Mouse (Mus musculus): ENCODE measurements around the gene Endov. TPM values are rescaled to one million over a fixed set of nuclear protein-coding genes. Genes with fewer than 3 reads are reported as not detected.

The Endov gene
- polyA plus RNA-seq, 1 experiment = 8.7 TPM

- TF ChIP-seq GATA1 (IDR thresholded peaks at IDR 0.05; ENCODE audit: borderline replicate concordance, low read length) = no peak
- TF ChIP-seq FLI1 (IDR thresholded peaks at IDR 0.05; ENCODE audit: low read length) = no peak
These were observed 59.6 kb downstream of the Endov start for GRCm38 (mm10) chr11:119550546-119551335.

DNA sequence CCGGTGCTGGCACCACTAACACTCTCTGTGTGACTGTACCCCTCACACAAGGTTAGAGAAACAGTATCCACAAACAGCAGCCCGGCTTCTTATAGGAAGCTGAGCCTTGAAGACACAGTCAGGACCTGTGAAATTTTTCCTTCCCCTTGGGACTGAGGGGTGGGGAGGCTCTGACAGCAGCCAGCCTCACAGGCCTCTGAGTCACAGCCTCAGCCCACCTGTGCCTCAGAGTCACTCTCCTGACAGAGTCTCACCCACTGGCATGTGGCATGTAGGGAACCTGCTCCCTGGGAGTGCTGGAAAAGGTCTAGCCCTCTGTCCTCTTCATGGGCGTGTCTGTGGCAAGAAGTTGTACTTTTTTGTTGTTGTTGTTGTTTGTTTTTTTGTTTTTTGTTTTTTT lies 60.3 kb downstream of the Endov start:
- Histone ChIP-seq H3K4me3 (replicated peaks) (no peak overlapping the region), H3K4me1 (peaks cover 85% of the 10 kb centered on the region), H3K9me3 (no peaks in the 10 kb centered on the region), H3K36me3 (replicated peaks; ENCODE audit: low read length) (no peaks in the 10 kb centered on the region), H3K27me3 (replicated peaks) (peaks cover 95% of the 10 kb centered on the region)
- TF ChIP-seq GATA1 (IDR thresholded peaks at IDR 0.05; ENCODE audit: borderline replicate concordance, low read length) (no peak), FLI1 (IDR thresholded peaks at IDR 0.05; ENCODE audit: low read length) (no peak)

More at GRCm38 (mm10) chr11:119550546-119551335, 59.6 kb downstream of the Endov start:
- peaks cover 95% of the 10 kb centered on the region for H3K27me3 ChIP-seq (replicated peaks)
- H3K9me3 ChIP-seq = no peaks in the 10 kb centered on the region
- peaks cover 88% of the 10 kb centered on the region for H3K4me1 ChIP-seq
- no peak overlapping the region for H3K4me3 ChIP-seq (replicated peaks)
- no peaks in the 10 kb centered on the region for H3K36me3 ChIP-seq (replicated peaks; ENCODE audit: low read length)

- Histone ChIP-seq H3K9me3 (no peaks in the 10 kb centered on the region), H3K27me3 (replicated peaks) (peaks cover 95% of the 10 kb centered on the region), H3K36me3 (replicated peaks; ENCODE audit: low read length) (no peaks in the 10 kb centered on the region), H3K4me3 (replicated peaks) (peak overlapping the region; percentile 73), H3K4me1 (peaks cover 77% of the 10 kb centered on the region)
- TF ChIP-seq FLI1 (IDR thresholded peaks at IDR 0.05; ENCODE audit: low read length) (peak; percentile 15; the same call in 1 of the 2 replicates), GATA1 (IDR thresholded peaks at IDR 0.05; ENCODE audit: borderline replicate concordance, low read length) (no peak)
These were observed 61.2 kb downstream of the Endov start for GRCm38 (mm10) chr11:119552301-119552700.

- no peaks in the 10 kb centered on the region for H3K36me3 ChIP-seq (replicated peaks; ENCODE audit: low read length)
- H3K4me3 ChIP-seq (replicated peaks) = peak overlapping the region; percentile 73
- H3K4me1 ChIP-seq = peaks cover 68% of the 10 kb centered on the region
- peaks cover 95% of the 10 kb centered on the region for H3K27me3 ChIP-seq (replicated peaks)
- no peaks in the 10 kb centered on the region for H3K9me3 ChIP-seq
- TF ChIP-seq GATA1 (IDR thresholded peaks at IDR 0.05; ENCODE audit: borderline replicate concordance, low read length) (no peak), FLI1 (IDR thresholded peaks at IDR 0.05; ENCODE audit: low read length) (no peak)
These were observed 62.0 kb downstream of the Endov start for GRCm38 (mm10) chr11:119552902-119553802.

GRCm38 (mm10) chr11:119554706-119555105 lies 63.6 kb downstream of the Endov start:
- H3K36me3 ChIP-seq (replicated peaks; ENCODE audit: low read length) = no peaks in the 10 kb centered on the region
- peaks cover 53% of the 10 kb centered on the region for H3K4me1 ChIP-seq
- H3K4me3 ChIP-seq (replicated peaks) = no peak overlapping the region
- TF ChIP-seq GATA1 (IDR thresholded peaks at IDR 0.05; ENCODE audit: borderline replicate concordance, low read length) (no peak), FLI1 (IDR thresholded peaks at IDR 0.05; ENCODE audit: low read length) (no peak)
- H3K9me3 ChIP-seq = no peaks in the 10 kb centered on the region
- H3K27me3 ChIP-seq (replicated peaks) = peaks cover 95% of the 10 kb centered on the region

DNA sequence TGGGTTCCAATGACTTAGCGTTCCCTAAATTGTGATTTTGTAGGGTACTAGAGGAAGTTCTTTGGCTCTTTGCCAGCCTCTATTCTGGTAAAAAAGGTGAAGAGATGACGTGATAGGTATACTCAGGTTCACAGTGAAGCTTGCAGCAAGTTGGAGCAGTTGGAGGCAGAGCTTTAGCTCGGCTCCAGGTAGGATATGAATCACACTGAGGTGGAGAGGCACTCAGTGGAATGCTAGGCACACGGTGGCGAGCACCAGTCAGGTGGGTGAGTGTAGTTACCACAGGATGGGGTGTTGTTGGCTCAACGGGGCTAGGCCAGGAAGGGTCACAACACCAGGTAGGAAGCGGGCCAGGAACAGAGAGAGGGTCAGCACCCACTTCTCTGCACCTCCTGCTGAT lies 64.0 kb downstream of the Endov start:
- Histone ChIP-seq H3K4me1 (peaks cover 48% of the 10 kb centered on the region), H3K27me3 (replicated peaks) (peaks cover 95% of the 10 kb centered on the region), H3K4me3 (replicated peaks) (no peak overlapping the region), H3K9me3 (no peaks in the 10 kb centered on the region), H3K36me3 (replicated peaks; ENCODE audit: low read length) (no peaks in the 10 kb centered on the region)
- TF ChIP-seq FLI1 (IDR thresholded peaks at IDR 0.05; ENCODE audit: low read length) = no peak
- TF ChIP-seq GATA1 (IDR thresholded peaks at IDR 0.05; ENCODE audit: borderline replicate concordance, low read length) = no peak

DNA sequence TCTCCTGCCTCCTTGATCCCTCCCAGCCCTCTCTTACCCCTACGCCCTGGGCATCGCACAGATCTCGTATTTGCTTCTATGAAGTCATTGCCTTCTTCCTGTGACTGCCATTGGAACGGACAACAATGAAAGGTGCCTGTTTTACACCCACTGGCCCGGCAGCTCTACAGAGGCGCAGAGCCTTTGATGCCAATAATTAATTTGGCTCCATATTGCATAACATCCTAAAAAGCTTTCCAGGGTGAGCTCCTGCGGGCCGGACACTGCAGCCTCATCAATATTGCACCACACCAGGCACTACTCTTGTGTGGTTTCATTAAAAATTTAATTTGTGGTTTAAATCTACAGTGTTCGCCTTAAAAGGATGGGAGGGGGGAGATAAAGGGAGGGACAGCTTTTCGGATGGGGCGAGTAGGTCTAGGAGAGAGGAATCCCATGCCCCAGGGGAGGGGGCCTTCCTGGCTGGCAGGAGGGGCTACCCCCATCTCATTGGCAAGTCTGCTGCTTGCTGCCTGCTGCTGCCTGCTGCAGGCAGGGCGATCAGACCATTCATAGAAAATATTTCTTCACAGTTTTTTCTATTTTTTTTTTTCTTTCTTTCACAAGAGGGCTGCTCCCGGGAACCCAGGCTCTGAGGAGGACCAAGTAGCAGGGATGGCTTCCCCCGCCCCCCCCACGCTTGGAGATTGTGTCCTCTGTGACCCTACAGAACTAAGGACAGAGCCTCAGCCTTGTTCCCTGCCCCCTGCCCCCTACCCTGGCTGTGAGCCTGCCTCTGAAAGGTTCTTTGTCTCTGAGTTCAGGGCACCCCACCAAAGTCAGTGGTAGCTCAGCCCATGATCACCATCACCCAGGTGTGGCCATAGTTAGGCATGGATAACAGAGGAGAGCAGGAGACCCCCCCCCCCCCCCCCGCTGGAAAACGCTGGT lies 67.1 kb downstream of the Endov start:
- H3K4me1 ChIP-seq = peaks cover 20% of the 10 kb centered on the region
- H3K9me3 ChIP-seq = no peaks in the 10 kb centered on the region
- H3K4me3 ChIP-seq (replicated peaks) = no peak overlapping the region
- H3K36me3 ChIP-seq (replicated peaks; ENCODE audit: low read length) = no peaks in the 10 kb centered on the region
- peaks cover 96% of the 10 kb centered on the region for H3K27me3 ChIP-seq (replicated peaks)
- TF ChIP-seq FLI1 (IDR thresholded peaks at IDR 0.05; ENCODE audit: low read length) (no peak), GATA1 (IDR thresholded peaks at IDR 0.05; ENCODE audit: borderline replicate concordance, low read length) (no peak)

DNA sequence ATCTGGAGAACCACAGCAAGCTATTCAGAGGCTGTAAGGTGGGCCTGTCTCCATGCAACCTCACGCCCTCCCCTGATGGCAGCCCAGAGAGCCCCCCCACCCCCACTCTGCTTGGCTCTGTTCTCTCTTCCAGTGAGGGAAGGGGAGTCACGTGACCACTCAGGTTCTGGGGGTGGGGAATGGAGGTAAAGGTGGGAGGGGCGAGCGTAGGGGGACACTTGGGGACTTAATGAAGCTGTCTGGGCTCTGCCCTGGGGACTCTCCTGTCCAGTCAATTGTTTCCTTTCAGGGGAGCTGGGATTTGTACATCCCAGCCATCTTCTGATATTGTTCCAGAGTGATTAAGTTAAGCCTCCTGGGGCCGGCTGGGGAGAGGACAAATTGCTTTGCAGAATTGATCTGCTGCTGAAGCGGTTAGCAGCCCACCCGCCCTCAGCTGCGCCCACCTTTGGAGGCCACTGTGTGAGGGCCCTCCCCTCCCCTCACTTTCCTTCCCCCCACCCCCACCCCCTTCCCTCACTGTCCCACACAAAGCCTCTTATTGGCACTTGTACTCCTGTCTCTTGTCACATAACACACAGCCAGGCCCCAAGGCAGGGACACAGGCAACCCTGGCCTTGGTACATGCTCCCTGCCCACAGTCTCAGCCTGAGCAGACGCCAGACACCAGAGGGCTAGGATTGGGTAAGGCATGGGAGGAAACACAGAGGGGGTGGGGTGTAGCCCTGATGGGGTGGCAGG lies 67.9 kb downstream of the Endov start:
- Histone ChIP-seq H3K4me3 (replicated peaks) (no peak overlapping the region), H3K36me3 (replicated peaks; ENCODE audit: low read length) (no peaks in the 10 kb centered on the region), H3K4me1 (peaks cover 15% of the 10 kb centered on the region), H3K9me3 (no peaks in the 10 kb centered on the region), H3K27me3 (replicated peaks) (peaks cover 96% of the 10 kb centered on the region)
- TF ChIP-seq GATA1 (IDR thresholded peaks at IDR 0.05; ENCODE audit: borderline replicate concordance, low read length) (no peak), FLI1 (IDR thresholded peaks at IDR 0.05; ENCODE audit: low read length) (no peak)

Other genes with a start within 250 kb of the Endov start
- 44.2 and 58.6 TPM in 2 replicates for gene Gaa, start 223.5 kb upstream of the Endov start, polyA plus RNA-seq (2012; ENCODE audit: insufficient read depth, low replicate concordance)
- 41.8 and 111 TPM in 2 replicates for gene Eif4a3, start 191.3 kb upstream of the Endov start, polyA plus RNA-seq (2012; ENCODE audit: insufficient read depth, low replicate concordance)
- gene Card14, start 183.6 kb upstream of the Endov start, polyA plus RNA-seq (2012; ENCODE audit: insufficient read depth, low replicate concordance) = not detected in 2 replicates
- gene Sgsh, start 135.8 kb upstream of the Endov start, polyA plus RNA-seq (2012; ENCODE audit: insufficient read depth, low replicate concordance) = 3.4 TPM in 1 of 2 replicates, not detected in the other
- gene Slc26a11, start 135.8 kb upstream of the Endov start, polyA plus RNA-seq (2012; ENCODE audit: insufficient read depth, low replicate concordance) = 1.5 and 2.0 TPM in 2 replicates
- gene Rnf213, start 98.2 kb upstream of the Endov start, polyA plus RNA-seq (2012; ENCODE audit: insufficient read depth, low replicate concordance) = 1.2 TPM in 1 of 2 replicates, not detected in the other
- gene Nptx1, start 56.4 kb downstream of the Endov start, polyA plus RNA-seq (2012; ENCODE audit: insufficient read depth, low replicate concordance) = 0.62 TPM in 1 of 2 replicates, not detected in the other
- 5.4 and 20.2 TPM in 2 replicates for gene Rptor, start 111.6 kb downstream of the Endov start, polyA plus RNA-seq (2012; ENCODE audit: insufficient read depth, low replicate concordance)